Mouse (Mus musculus) limb, embryonic 14.5 days (tissue): ENCODE measurements around the gene Suds3. TPM values are rescaled to one million over a fixed set of nuclear protein-coding genes. Genes with fewer than 3 reads are reported as not detected.
A peak's percentile ranks its signal among the peaks of the same experiment; 100 is the strongest.

Experiments
- ATAC-seq: fragments of 200-750 bp; cut with Nextera tagmentation; 2 replicates; pipeline ENCODE4 v1.8.0; 2017; ENCODE audit warnings: low read depth, moderate number of reproducible peaks, moderate TSS enrichment; ENCODE audit not compliant: low FRiP score
- DNase-seq: peaks from one replicate; pipeline ENCODE4 v3.0.0-alpha.2; 2015; ENCODE audit warnings: low spot score
- H3K27ac ChIP-seq: fragments of 300-500 bp; sonication (generic); replicated peaks from 2 replicates; pipeline ENCODE4 v1.5.1; 2014; ENCODE audit warnings: low read depth, mild to moderate bottlenecking, low read length, moderate library complexity, mixed read lengths
- H3K27me3 ChIP-seq: fragments of 300-500 bp; sonication (generic); 2 replicates; pipeline ENCODE4 v1.6.1; 2014; ENCODE audit warnings: low read length, mixed read lengths; ENCODE audit not compliant: control insufficient read depth, insufficient read depth
- H3K36me3 ChIP-seq: fragments of 300-500 bp; sonication (generic); 2 replicates; pipeline ENCODE4 v1.6.1; 2014; ENCODE audit warnings: mild to moderate bottlenecking, low read length, moderate library complexity, mixed read lengths; ENCODE audit not compliant: control insufficient read depth, insufficient read depth
- H3K4me1 ChIP-seq: fragments of 300-500 bp; sonication (generic); 2 replicates; pipeline ENCODE4 v1.6.1; 2014; ENCODE audit warnings: antibody characterized with exemption, low read length, mixed read lengths; ENCODE audit not compliant: control insufficient read depth, insufficient read depth
- H3K4me2 ChIP-seq: fragments of 300-500 bp; sonication (generic); replicated peaks from 2 replicates; pipeline ENCODE4 v1.6.1; 2014; ENCODE audit warnings: low read depth, mild to moderate bottlenecking, low read length, moderate library complexity; ENCODE audit not compliant: severe bottlenecking
- H3K4me3 ChIP-seq: fragments of 300-500 bp; sonication (generic); replicated peaks from 2 replicates; pipeline ENCODE4 v1.5.1; 2014; ENCODE audit warnings: low read length
- H3K9ac ChIP-seq: fragments of 300-500 bp; sonication (generic); 2 replicates; pipeline ENCODE4 v1.6.1; 2014; ENCODE audit warnings: mild to moderate bottlenecking, low read depth, low read length, moderate library complexity; ENCODE audit not compliant: severe bottlenecking
- H3K9me3 ChIP-seq: fragments of 300-500 bp; sonication (generic); 2 replicates; pipeline ENCODE4 v1.6.1; 2016; ENCODE audit warnings: low read length; ENCODE audit not compliant: control insufficient read depth
- POLR2A ChIP-seq: fragments of 200-500 bp; IDR thresholded peaks from 2 replicates; pipeline ENCODE4 v1.8.0; 2012; ENCODE audit warnings: inconsistent platforms, mild to moderate bottlenecking, moderate library complexity, borderline replicate concordance; ENCODE audit not compliant: insufficient read depth, insufficient read length; ENCODE audit errors: extremely low read depth
- WGBS: fragments of 180-500 bp; shearing (Covaris S2); extraction: QIAGEN DNeasy Blood & Tissue Kit; methylation state at CpG from one replicate; pipeline ENCODE4 v1.1.7; 2014; 5-methylcytosine and 5-hydroxymethylcytosine counted together
- polyA plus RNA-seq, 2 experiments: library from polyadenylated mRNA; depleted of rRNA in 1 of 2; stranded (reverse) in 1 of 2; unstranded in 1 of 2; fragments of >200 nt; fragmentation: Nextera tagmentation in 1 of 2; extraction: Ambion mirVana in 1 of 2; gene quantifications; 2 replicates each; pipeline versions ENCODE4 v1.2.1 to v1.2.3; 2012 to 2014

The Suds3 gene
- polyA plus RNA-seq, 2 experiments = 43.8 to 74.7 TPM

- Histone ChIP-seq H3K4me1 (peaks cover 9% of the 10 kb centered on the region; the same call in 1 of the 2 replicates), H3K9me3 (no peaks in the 10 kb centered on the region), H3K27ac (no peak overlapping the region), H3K27me3 (peaks cover 10% of the 10 kb centered on the region; the same call in 1 of the 2 replicates), H3K9ac (no peak overlapping the region), H3K4me2 (no peak overlapping the region), H3K36me3 (no peaks in the 10 kb centered on the region), H3K4me3 (no peak overlapping the region)
- WGBS = 0% methylated on average over 2 of the region's 2 CpGs
- no peak for TF ChIP-seq POLR2A
- ATAC-seq (no peak), DNase-seq (no peak)
Observed at GRCm38 (mm10) chr5:117121657-117122056, 5.7 kb upstream of the Suds3 start.

- H3K9me3 ChIP-seq = no peaks in the 10 kb centered on the region
- H3K27me3 ChIP-seq = peaks cover 10% of the 10 kb centered on the region; the same call in 1 of the 2 replicates
- ATAC-seq = no peak
- peak overlapping the region; percentile 96 for H3K4me2 ChIP-seq
- no peak overlapping the region for H3K27ac ChIP-seq
- 1% methylated on average over 40 of the region's 40 CpGs for WGBS
- H3K4me1 ChIP-seq = peaks cover 9% of the 10 kb centered on the region; the same call in 1 of the 2 replicates
- no peak for TF ChIP-seq POLR2A
- no peaks in the 10 kb centered on the region for H3K36me3 ChIP-seq
- H3K9ac ChIP-seq = peak overlapping the region; percentile 53
- no peak for DNase-seq
- peak overlapping the region; percentile 76 for H3K4me3 ChIP-seq
Observed at GRCm38 (mm10) chr5:117120489-117121466, 4.9 kb upstream of the Suds3 start.

DNA sequence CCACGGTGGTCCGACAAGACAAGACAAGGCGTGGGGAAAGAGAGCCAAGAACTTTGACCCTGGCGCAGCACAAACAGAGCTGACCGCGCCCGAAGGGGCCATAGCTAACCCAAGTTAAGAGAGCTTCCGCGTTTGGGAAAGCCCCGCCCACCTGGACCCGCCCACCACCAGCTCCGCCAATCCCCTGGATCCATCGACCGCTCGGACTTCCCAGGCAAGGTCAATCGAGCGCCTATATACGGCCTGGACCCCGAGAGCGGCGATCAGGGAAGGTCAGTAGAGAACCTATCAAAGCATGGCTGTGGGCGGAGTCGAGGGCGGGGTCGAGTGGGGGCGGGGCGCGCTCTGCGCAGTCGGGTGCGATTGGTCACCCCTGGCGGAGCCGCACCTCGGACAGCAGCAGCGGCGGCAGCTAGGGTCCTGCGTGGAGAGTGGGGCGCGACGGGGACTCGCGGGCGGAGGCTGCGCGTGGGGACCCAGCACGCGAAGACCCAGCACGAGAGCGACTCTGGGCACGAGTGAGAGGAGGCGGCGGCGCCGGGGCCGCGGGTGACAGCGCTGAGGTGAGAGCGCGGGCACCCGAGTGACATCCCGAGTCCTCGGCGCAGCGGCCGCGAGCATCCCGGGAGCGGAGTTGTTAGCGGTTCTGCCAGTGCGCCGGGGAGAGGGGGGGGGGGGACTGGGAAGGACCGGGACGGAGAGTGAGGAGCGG, 4.0 kb upstream of the Suds3 start, which contains the start of gene Taok3:
Taok3 (plus strand) TSS at position 353 of the 712 bp plus-strand sequence.
- no peak within 1 kb of the TSS for H3K27ac ChIP-seq
- TF ChIP-seq POLR2A = peak; percentile 55; the same call in 1 of the 2 replicates

DNA sequence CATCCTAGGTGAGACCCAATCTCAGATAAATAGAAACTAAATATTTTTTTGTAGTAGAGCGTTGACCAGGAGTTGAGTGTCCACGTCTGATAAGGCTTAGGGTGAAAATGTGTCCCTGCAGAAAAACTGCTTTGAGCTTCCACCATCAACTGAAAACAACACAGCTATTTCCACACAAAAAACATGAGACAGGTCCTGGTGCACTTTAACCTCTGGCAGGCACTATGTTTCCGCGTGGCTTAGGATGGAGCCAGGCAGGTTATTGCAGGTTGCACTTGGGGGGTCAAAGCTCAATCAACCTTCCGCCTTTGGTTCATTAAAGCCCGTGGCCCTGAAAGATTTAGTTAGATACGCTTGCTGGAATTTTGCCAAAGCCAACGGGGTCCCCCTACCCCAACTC, 2.9 kb upstream of the Suds3 start:
- Histone ChIP-seq H3K9ac (no peak overlapping the region), H3K4me1 (peaks cover 9% of the 10 kb centered on the region; the same call in 1 of the 2 replicates), H3K9me3 (no peaks in the 10 kb centered on the region), H3K36me3 (no peaks in the 10 kb centered on the region), H3K4me2 (no peak overlapping the region), H3K27me3 (peaks cover 10% of the 10 kb centered on the region; the same call in 1 of the 2 replicates), H3K4me3 (no peak overlapping the region), H3K27ac (no peak overlapping the region)
- ATAC-seq (no peak), DNase-seq (no peak)
- TF ChIP-seq POLR2A = no peak
- WGBS = 67% methylated on average over 8 of the region's 8 CpGs

More for the DNA sequence above, 4.0 kb upstream of the Suds3 start, which contains the start of gene Taok3:
- peak within 1 kb of the TSS; percentile 96 for H3K4me2 ChIP-seq
- H3K4me1 ChIP-seq = peaks cover 9% of the 10 kb centered on the region; the same call in 1 of the 2 replicates
- H3K9ac ChIP-seq = peak within 1 kb of the TSS; percentile 53
- peak; percentile 94 for ATAC-seq
- 2% methylated on average over 61 of the region's 74 CpGs for WGBS
- H3K9me3 ChIP-seq = no peaks in the 10 kb centered on the region
- H3K4me3 ChIP-seq = peak within 1 kb of the TSS; percentile 76
- H3K36me3 ChIP-seq = no peaks in the 10 kb centered on the region
- peaks cover 10% of the 10 kb centered on the region; the same call in 1 of the 2 replicates for H3K27me3 ChIP-seq
- DNase-seq = peak; percentile 99

DNA sequence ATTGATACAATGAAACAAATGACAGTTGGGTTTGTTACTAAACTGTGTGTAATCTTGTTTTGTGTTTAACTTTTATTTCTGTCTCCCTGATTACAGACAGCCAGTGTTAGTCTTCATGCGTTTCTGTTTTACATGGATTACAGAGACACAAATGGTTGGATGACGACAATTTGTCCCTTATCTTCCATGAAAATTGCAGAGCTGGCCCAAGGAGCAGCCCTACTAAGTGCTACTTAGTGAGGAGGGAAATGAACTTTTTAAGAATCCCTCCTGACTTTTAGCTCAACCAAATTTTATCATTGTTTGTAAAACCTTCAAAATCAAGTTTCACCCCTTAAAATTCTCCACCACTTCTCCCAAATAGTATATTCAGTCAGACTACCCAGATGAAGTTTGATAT, 2.3 kb upstream of the Suds3 start:
- DNase-seq (no peak), ATAC-seq (no peak)
- Histone ChIP-seq H3K27ac (no peak overlapping the region), H3K27me3 (peaks cover 10% of the 10 kb centered on the region; the same call in 1 of the 2 replicates), H3K36me3 (peaks cover 4% of the 10 kb centered on the region; the same call in 1 of the 2 replicates), H3K9ac (no peak overlapping the region), H3K4me2 (no peak overlapping the region), H3K4me3 (no peak overlapping the region), H3K4me1 (peaks cover 9% of the 10 kb centered on the region; the same call in 1 of the 2 replicates), H3K9me3 (no peaks in the 10 kb centered on the region)
- WGBS = 80% methylated on average over 2 of the region's 2 CpGs
- TF ChIP-seq POLR2A = no peak
